Mouse (Mus musculus): Measurements from ENCODE around the gene Sec23ip. TPM values are rescaled to one million over a fixed set of nuclear protein-coding genes. Genes with fewer than 3 reads are reported as not detected.
"Not testable (repeated sequence)": the region's sequence is repeated elsewhere in the genome, so short reads cannot be mapped to it uniquely, and the experiment has no call there.

Sec23ip gene
- 34.8 and 37.7 TPM in 2 replicates for polyA plus RNA-seq (2014; fragmentation: Nextera tagmentation; extraction: Ambion mirVana)

GRCm38 (mm10) chr7:128744684-128745485 lies at the start of gene Sec23ip:
TSS of gene Sec23ip (plus strand) at chr7:128744943.
- peak; percentile 92 for ATAC-seq (ENCODE audit: low FRiP score)

DNA sequence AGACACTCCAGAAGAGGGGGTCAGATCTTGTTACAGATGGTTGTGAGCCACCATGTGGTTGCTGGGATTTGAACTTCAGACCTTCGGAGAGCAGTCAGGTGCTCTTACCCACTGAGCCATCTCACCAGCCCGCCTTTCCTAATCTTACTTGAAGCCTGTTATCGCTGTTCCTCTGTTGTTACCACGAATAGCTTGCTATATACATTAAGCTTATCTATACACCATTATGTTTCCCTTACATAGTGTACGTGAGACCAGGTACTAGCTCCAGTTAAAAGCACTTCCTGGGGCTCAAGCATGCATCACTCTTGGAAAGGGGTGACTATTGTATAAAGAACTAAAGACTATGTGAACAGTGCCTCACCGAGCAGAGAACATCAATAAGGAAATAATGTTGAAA lies 44.8 kb upstream of the Sec23ip start:
- H3K4me3 ChIP-seq (replicated peaks; ENCODE audit: low read length); H3K27ac ChIP-seq; H3K4me1 ChIP-seq (replicated peaks; ENCODE audit: control insufficient read depth, insufficient read depth, low read length); H3K9ac ChIP-seq; H3K9me3 ChIP-seq (ENCODE audit: control insufficient read depth, low read length); ATAC-seq (ENCODE audit: low FRiP score); H3K4me2 ChIP-seq (replicated peaks); DNase-seq (ENCODE audit: low spot score); H3K27me3 ChIP-seq (ENCODE audit: control insufficient read depth, insufficient read depth, low read length): not testable (repeated sequence)
- WGBS: 93% methylated on average over 6 of the region's 6 CpGs
- H3K36me3 ChIP-seq (replicated peaks; ENCODE audit: control insufficient read depth, insufficient read depth): peaks cover 95% of the 10 kb centered on the region

More at GRCm38 (mm10) chr7:128744684-128745485, at the start of gene Sec23ip:
- peaks cover 35% of the 10 kb centered on the region for H3K4me1 ChIP-seq (replicated peaks; ENCODE audit: control insufficient read depth, insufficient read depth, low read length)
- DNase-seq (ENCODE audit: low spot score): peak; percentile 98
- peaks cover 3% of the 10 kb centered on the region; the same call in 1 of the 2 replicates for H3K27me3 ChIP-seq (ENCODE audit: control insufficient read depth, insufficient read depth, low read length)
- peak within 1 kb of the TSS; percentile 67 for H3K4me2 ChIP-seq (replicated peaks)
- H3K9ac ChIP-seq: peak within 1 kb of the TSS; percentile 83
- under 1% methylated on average over 55 of the region's 55 CpGs for WGBS
- no peaks in the 10 kb centered on the region for H3K9me3 ChIP-seq (ENCODE audit: control insufficient read depth, low read length)
- H3K36me3 ChIP-seq (replicated peaks; ENCODE audit: control insufficient read depth, insufficient read depth): peaks cover under 1% of the 10 kb centered on the region
- peak within 1 kb of the TSS; percentile 74 for H3K4me3 ChIP-seq (replicated peaks; ENCODE audit: low read length)
- H3K27ac ChIP-seq: peak within 1 kb of the TSS; percentile 73

DNA sequence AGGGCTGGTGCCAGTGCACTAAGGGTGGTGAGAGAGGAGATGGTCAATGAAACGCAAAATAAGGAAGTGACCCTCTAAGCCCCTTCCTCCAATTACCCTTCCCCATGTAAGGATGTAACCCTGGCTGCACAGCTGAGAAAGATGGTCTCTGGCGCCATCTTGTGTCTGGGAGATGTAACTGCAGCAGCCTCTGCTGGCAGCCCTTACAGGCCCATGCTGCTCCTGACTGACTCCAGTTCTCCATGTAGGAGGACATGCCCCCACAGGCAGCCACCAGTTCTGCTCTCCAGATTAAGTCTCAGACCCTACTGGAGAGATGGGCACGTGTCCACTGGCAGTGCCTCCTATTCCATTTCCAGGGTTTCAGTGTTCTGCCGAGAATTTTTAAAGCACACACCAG lies 39.0 kb upstream of the Sec23ip start:
- no peak overlapping the region for H3K9ac ChIP-seq
- H3K9me3 ChIP-seq (ENCODE audit: control insufficient read depth, low read length): no peaks in the 10 kb centered on the region
- no peaks in the 10 kb centered on the region for H3K27me3 ChIP-seq (ENCODE audit: control insufficient read depth, insufficient read depth, low read length)
- H3K4me2 ChIP-seq (replicated peaks): no peak overlapping the region
- ATAC-seq (ENCODE audit: low FRiP score) (peak; percentile 53; the same call in 1 of the 2 replicates), DNase-seq (ENCODE audit: low spot score) (peak; percentile 83)
- H3K27ac ChIP-seq: no peak overlapping the region
- peaks cover 94% of the 10 kb centered on the region for H3K36me3 ChIP-seq (replicated peaks; ENCODE audit: control insufficient read depth, insufficient read depth)
- 28% methylated on average over 4 of the region's 4 CpGs for WGBS
- H3K4me3 ChIP-seq (replicated peaks; ENCODE audit: low read length): no peak overlapping the region
- no peaks in the 10 kb centered on the region for H3K4me1 ChIP-seq (replicated peaks; ENCODE audit: control insufficient read depth, insufficient read depth, low read length)

DNA sequence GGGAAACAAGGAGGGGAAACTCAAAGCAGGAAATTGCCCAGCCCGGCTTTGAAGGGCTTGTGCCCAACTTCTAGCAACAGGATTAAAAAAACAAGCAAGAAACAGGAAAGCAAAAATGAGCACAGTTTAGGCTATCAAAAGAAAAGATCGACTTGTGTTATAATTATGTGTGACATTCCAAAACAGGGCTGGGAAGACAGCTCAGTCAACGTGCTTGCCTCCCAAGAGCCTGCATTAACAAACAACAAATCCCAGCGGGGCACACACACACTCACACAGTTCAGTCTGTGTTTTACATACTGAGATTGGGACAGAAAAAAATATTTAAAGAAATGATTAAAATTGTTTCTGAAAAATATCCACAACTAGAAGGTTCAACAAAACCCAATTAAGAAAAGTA lies 26.8 kb upstream of the Sec23ip start:
- no peaks in the 10 kb centered on the region for H3K4me1 ChIP-seq (replicated peaks; ENCODE audit: control insufficient read depth, insufficient read depth, low read length)
- DNase-seq (ENCODE audit: low spot score) (no peak), ATAC-seq (ENCODE audit: low FRiP score) (no peak)
- no peak overlapping the region for H3K4me3 ChIP-seq (replicated peaks; ENCODE audit: low read length)
- H3K36me3 ChIP-seq (replicated peaks; ENCODE audit: control insufficient read depth, insufficient read depth): peaks cover 91% of the 10 kb centered on the region
- no peak overlapping the region for H3K9ac ChIP-seq
- no peak overlapping the region for H3K4me2 ChIP-seq (replicated peaks)
- H3K27me3 ChIP-seq (ENCODE audit: control insufficient read depth, insufficient read depth, low read length): no peaks in the 10 kb centered on the region
- 70% methylated on average over 4 of the region's 4 CpGs for WGBS
- no peak overlapping the region for H3K27ac ChIP-seq
- H3K9me3 ChIP-seq (ENCODE audit: control insufficient read depth, low read length): no peaks in the 10 kb centered on the region

GRCm38 (mm10) chr7:128724761-128725160 lies 20.0 kb upstream of the Sec23ip start:
- DNase-seq (ENCODE audit: low spot score): peak; percentile 82
- H3K27ac ChIP-seq: no peak overlapping the region
- H3K9me3 ChIP-seq (ENCODE audit: control insufficient read depth, low read length): no peaks in the 10 kb centered on the region
- no peak overlapping the region for H3K4me3 ChIP-seq (replicated peaks; ENCODE audit: low read length)
- peaks cover 33% of the 10 kb centered on the region for H3K36me3 ChIP-seq (replicated peaks; ENCODE audit: control insufficient read depth, insufficient read depth)
- H3K27me3 ChIP-seq (ENCODE audit: control insufficient read depth, insufficient read depth, low read length): no peaks in the 10 kb centered on the region
- H3K4me2 ChIP-seq (replicated peaks): no peak overlapping the region
- 34% methylated on average over 4 of the region's 4 CpGs for WGBS
- H3K9ac ChIP-seq: no peak overlapping the region
- ATAC-seq (ENCODE audit: low FRiP score): peak; percentile 78
- no peaks in the 10 kb centered on the region for H3K4me1 ChIP-seq (replicated peaks; ENCODE audit: control insufficient read depth, insufficient read depth, low read length)

GRCm38 (mm10) chr7:128725189-128725588 lies 19.6 kb upstream of the Sec23ip start:
- no peak overlapping the region for H3K4me2 ChIP-seq (replicated peaks)
- no peak for ATAC-seq (ENCODE audit: low FRiP score)
- H3K4me1 ChIP-seq (replicated peaks; ENCODE audit: control insufficient read depth, insufficient read depth, low read length): no peaks in the 10 kb centered on the region
- H3K9ac ChIP-seq: no peak overlapping the region
- H3K27me3 ChIP-seq (ENCODE audit: control insufficient read depth, insufficient read depth, low read length): no peaks in the 10 kb centered on the region
- H3K9me3 ChIP-seq (ENCODE audit: control insufficient read depth, low read length): no peaks in the 10 kb centered on the region
- DNase-seq (ENCODE audit: low spot score): no peak
- no peak overlapping the region for H3K4me3 ChIP-seq (replicated peaks; ENCODE audit: low read length)
- no peak overlapping the region for H3K27ac ChIP-seq
- WGBS: 84% methylated on average over 9 of the region's 9 CpGs
- peaks cover 29% of the 10 kb centered on the region for H3K36me3 ChIP-seq (replicated peaks; ENCODE audit: control insufficient read depth, insufficient read depth)

DNA sequence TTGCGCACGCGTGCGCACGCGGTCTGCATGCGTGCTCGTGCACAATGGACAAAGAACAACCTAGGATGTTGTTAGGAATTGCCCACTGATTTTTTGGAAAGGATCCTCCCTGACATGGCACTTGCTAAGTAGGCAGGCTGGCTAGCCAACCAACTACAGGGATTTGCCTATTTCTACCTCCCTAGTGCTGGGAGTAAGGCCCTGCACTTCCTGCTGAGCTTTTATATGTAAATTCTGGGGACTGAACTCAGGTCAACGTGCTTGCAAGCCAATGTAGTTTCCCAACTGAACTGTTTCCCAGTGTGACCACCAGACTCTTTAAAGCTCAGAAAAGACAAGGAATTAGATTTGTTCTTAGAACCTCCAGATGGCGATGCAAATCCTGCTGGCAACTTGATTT lies 17.7 kb upstream of the Sec23ip start:
- no peak overlapping the region for H3K4me2 ChIP-seq (replicated peaks)
- ATAC-seq (ENCODE audit: low FRiP score) (no peak), DNase-seq (ENCODE audit: low spot score) (no peak)
- no peak overlapping the region for H3K9ac ChIP-seq
- 46% methylated on average over 10 of the region's 10 CpGs for WGBS
- no peaks in the 10 kb centered on the region for H3K27me3 ChIP-seq (ENCODE audit: control insufficient read depth, insufficient read depth, low read length)
- no peaks in the 10 kb centered on the region for H3K9me3 ChIP-seq (ENCODE audit: control insufficient read depth, low read length)
- H3K4me3 ChIP-seq (replicated peaks; ENCODE audit: low read length): no peak overlapping the region
- H3K36me3 ChIP-seq (replicated peaks; ENCODE audit: control insufficient read depth, insufficient read depth): peaks cover 18% of the 10 kb centered on the region
- H3K27ac ChIP-seq: no peak overlapping the region
- no peaks in the 10 kb centered on the region for H3K4me1 ChIP-seq (replicated peaks; ENCODE audit: control insufficient read depth, insufficient read depth, low read length)

- 35% methylated on average over 5 of the region's 5 CpGs for WGBS
- Histone ChIP-seq H3K27ac (no peak overlapping the region), H3K27me3 (ENCODE audit: control insufficient read depth, insufficient read depth, low read length) (no peaks in the 10 kb centered on the region), H3K9me3 (ENCODE audit: control insufficient read depth, low read length) (no peaks in the 10 kb centered on the region), H3K4me2 (replicated peaks) (no peak overlapping the region), H3K4me3 (replicated peaks; ENCODE audit: low read length) (no peak overlapping the region), H3K36me3 (replicated peaks; ENCODE audit: control insufficient read depth, insufficient read depth) (peaks cover 11% of the 10 kb centered on the region), H3K4me1 (replicated peaks; ENCODE audit: control insufficient read depth, insufficient read depth, low read length) (no peaks in the 10 kb centered on the region), H3K9ac (no peak overlapping the region)
- DNase-seq (ENCODE audit: low spot score) (no peak), ATAC-seq (ENCODE audit: low FRiP score) (no peak)
These were observed 17.0 kb upstream of the Sec23ip start for GRCm38 (mm10) chr7:128727701-128728100.

DNA sequence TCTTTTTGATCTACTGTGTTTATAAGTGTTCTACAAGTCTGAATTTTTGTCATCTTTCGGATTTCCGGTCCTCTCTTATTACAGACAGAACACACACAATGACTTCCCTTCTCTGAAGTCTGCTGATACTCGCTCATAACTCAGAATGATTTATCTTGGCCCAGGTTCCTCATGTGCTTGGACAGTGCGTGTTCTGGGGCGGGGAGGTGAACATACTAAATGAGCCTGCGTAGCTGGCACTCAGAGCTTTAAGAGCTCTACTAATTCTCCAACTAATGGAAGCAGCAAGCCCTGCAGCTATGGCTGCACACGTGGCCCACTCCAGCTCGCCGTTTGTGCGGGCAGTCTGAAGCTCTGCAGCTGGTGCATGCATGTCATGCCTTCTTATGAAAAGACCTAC lies 16.0 kb upstream of the Sec23ip start:
- ATAC-seq (ENCODE audit: low FRiP score) (no peak), DNase-seq (ENCODE audit: low spot score) (no peak)
- Histone ChIP-seq H3K27ac (no peak overlapping the region), H3K4me2 (replicated peaks) (no peak overlapping the region), H3K4me3 (replicated peaks; ENCODE audit: low read length) (no peak overlapping the region), H3K27me3 (ENCODE audit: control insufficient read depth, insufficient read depth, low read length) (no peaks in the 10 kb centered on the region), H3K4me1 (replicated peaks; ENCODE audit: control insufficient read depth, insufficient read depth, low read length) (no peaks in the 10 kb centered on the region), H3K36me3 (replicated peaks; ENCODE audit: control insufficient read depth, insufficient read depth) (peaks cover 3% of the 10 kb centered on the region; the same call in 1 of the 2 replicates), H3K9me3 (ENCODE audit: control insufficient read depth, low read length) (no peaks in the 10 kb centered on the region), H3K9ac (no peak overlapping the region)
- 88% methylated on average over 10 of the region's 10 CpGs for WGBS

All from hindbrain, embryonic 14.5 days (tissue).